Mouse (Mus musculus) hindbrain, embryonic 13.5 days (tissue): Measurements from ENCODE around the gene Foxd3. TPM values are rescaled to one million over a fixed set of nuclear protein-coding genes. Genes with fewer than 3 reads are reported as not detected.
A peak's percentile ranks its signal among the peaks of the same experiment; 100 is the strongest.

ENCODE experiments used
- ATAC-seq: fragments of 200-750 bp; cut with Nextera tagmentation; 2 replicates; pipeline ENCODE4 v1.8.0; 2017; ENCODE audit warnings: moderate TSS enrichment; ENCODE audit not compliant: low FRiP score
- H3K27ac ChIP-seq: fragments of 300-500 bp; sonication (generic); 2 replicates; pipeline ENCODE4 v1.5.1; 2015; ENCODE audit warnings: inconsistent platforms, mild to moderate bottlenecking, moderate library complexity
- H3K27me3 ChIP-seq: fragments of 300-500 bp; sonication (generic); 2 replicates; pipeline ENCODE4 v1.6.1; 2015; ENCODE audit warnings: mild to moderate bottlenecking, inconsistent platforms
- H3K36me3 ChIP-seq: fragments of 300-500 bp; sonication (generic); 2 replicates; pipeline ENCODE4 v1.6.1; 2015; ENCODE audit warnings: mild to moderate bottlenecking, inconsistent platforms
- H3K4me1 ChIP-seq: fragments of 300-500 bp; sonication (generic); replicated peaks from 2 replicates; pipeline ENCODE4 v1.6.1; 2015; ENCODE audit warnings: inconsistent platforms
- H3K4me2 ChIP-seq: fragments of 300-500 bp; sonication (generic); 2 replicates; pipeline ENCODE4 v1.6.1; 2015; ENCODE audit warnings: inconsistent platforms, mild to moderate bottlenecking, moderate library complexity
- H3K4me3 ChIP-seq: fragments of 300-500 bp; sonication (generic); 2 replicates; pipeline ENCODE4 v1.5.1; 2015; ENCODE audit warnings: mild to moderate bottlenecking, inconsistent platforms
- H3K9ac ChIP-seq: fragments of 300-500 bp; sonication (generic); 2 replicates; pipeline ENCODE4 v1.6.1; 2015; ENCODE audit warnings: mild to moderate bottlenecking, inconsistent platforms
- H3K9me3 ChIP-seq: fragments of 300-500 bp; sonication (generic); 2 replicates; pipeline ENCODE4 v1.6.1; 2016; ENCODE audit warnings: inconsistent platforms
- whole genome bisulfite sequencing: fragments of 180-500 bp; shearing (Covaris S2); methylation state at CpG from one replicate; pipeline ENCODE4 v1.1.7; 2015; 5-methylcytosine and 5-hydroxymethylcytosine counted together
- polyA plus RNA-seq: library from polyadenylated mRNA; unstranded; fragments of >200 nt; fragmentation: Nextera tagmentation; extraction: Ambion mirVana; gene quantifications from 2 replicates; pipeline ENCODE4 v1.2.1, GENCODE M21; 2015

Foxd3 gene
- polyA plus RNA-seq, 1 experiment from 2014 or later: 2.2 TPM

DNA sequence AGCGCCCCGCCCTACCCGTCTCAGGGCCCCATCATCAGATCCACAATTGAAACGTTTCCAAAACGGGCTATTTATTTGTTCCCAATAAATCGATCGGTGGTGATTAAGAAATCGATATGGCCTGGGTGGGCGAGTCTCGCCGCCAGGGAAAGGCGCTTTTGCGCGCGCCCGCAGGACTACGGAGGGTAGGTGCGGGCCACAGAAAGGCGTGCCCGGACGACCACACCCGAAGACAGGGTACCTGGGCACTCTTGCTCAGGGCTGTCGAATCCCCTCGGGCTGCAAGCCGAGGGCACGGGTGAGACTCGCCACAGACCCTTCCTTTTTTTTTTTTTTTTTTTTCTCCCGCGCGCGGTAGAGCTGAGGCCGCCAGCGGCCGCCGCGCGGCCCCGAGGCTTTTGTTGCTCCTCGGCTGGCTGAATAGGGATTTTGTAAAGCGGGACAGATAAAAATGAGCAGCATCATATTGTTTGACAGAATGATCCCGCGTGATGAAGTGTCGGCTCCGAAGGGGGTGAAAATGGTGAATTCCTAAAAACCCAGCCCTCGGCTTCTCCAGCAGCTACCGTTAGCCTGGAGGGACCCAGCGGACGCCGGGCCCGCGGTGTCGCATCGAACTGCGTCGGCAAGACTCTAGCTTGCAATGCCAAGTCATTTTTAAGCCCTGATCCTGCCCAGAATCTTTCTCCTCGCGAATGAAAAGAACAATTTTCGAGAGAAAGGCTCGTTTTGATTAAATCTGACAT, 5.0 kb upstream of the Foxd3 start:
- ATAC-seq: no peak
- H3K27me3 ChIP-seq: peaks cover 98% of the 10 kb centered on the region
- 1% methylated on average over 59 of the region's 59 CpGs for WGBS
- peaks cover 22% of the 10 kb centered on the region for H3K4me1 ChIP-seq
- H3K4me2 ChIP-seq: peak overlapping the region; percentile 47
- H3K27ac ChIP-seq: peak overlapping the region; percentile 60
- no peaks in the 10 kb centered on the region for H3K36me3 ChIP-seq
- H3K4me3 ChIP-seq: peak overlapping the region; percentile 26
- H3K9ac ChIP-seq: peak overlapping the region; percentile 58; the same call in 1 of the 2 replicates
- H3K9me3 ChIP-seq: no peaks in the 10 kb centered on the region

DNA sequence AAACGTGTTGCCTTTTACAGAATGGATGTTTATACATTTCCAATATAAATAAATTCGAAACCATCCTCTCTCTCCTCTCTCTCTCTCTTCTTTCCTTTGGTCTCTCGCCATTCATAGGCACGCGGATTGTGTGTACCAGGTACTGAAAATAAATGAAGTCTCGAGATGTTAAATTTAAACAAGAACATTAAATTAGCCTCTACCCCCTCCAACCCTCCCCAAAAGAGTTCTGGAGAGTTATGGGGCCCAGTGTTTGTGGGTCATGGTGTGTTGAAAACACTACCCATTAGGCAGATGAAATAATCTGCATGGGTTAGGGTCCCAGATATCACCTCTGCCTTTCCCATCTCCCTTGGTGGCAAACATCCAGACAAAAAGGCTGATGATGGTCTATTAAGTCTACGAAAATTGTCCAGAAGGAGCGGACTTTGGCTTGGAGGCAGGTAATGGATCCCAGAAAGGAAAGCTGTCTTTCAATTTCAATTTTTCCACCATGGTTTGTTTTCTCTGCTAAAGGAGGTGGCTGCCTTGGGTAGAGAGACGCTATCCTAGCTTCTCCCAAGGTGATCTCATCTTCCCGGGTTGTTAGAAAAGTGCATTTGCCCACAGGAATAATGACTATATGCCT, 4.2 kb upstream of the Foxd3 start:
- Histone ChIP-seq H3K9me3 (no peaks in the 10 kb centered on the region), H3K4me1 (peaks cover 27% of the 10 kb centered on the region), H3K4me2 (peak overlapping the region; percentile 47), H3K27me3 (peaks cover 98% of the 10 kb centered on the region), H3K36me3 (no peaks in the 10 kb centered on the region), H3K4me3 (peak overlapping the region; percentile 24), H3K27ac (peak overlapping the region; percentile 44), H3K9ac (no peak overlapping the region)
- 15% methylated on average over 10 of the region's 10 CpGs for WGBS
- ATAC-seq: no peak

DNA sequence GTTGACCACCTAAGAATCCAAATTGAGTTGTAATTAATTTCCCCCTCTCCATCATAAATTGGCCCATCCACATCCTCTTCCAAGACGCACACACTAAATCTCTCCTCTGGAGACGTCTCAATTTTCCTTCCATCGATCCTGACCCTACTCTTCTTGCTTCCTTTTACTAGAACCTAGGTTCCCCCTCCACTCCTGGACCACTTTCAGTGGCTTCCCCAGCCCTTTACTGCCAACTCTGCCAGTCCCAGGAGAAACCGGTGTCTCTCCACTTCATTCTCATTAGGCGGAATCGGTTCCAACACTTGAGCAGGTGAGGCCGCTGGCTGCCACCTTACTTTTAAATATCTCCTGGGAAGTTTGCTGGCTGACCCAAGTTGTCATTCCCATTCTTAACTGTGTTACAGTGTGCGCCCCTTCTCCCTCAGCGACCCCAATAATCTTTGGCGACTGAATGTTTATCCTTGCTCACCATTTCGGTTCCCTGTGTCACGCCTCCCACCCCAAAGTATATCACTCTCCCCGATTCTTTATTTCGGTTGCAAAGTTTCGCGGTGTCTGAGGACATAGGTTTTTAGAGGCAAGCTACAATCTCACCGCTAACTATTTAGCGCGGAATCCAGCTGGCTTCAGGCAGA, 3.4 kb upstream of the Foxd3 start:
- Histone ChIP-seq H3K27me3 (peaks cover 98% of the 10 kb centered on the region), H3K4me3 (peak overlapping the region; percentile 24), H3K27ac (peak overlapping the region; percentile 44), H3K9ac (peak overlapping the region; percentile 51; the same call in 1 of the 2 replicates), H3K36me3 (no peaks in the 10 kb centered on the region), H3K9me3 (no peaks in the 10 kb centered on the region), H3K4me2 (peak overlapping the region; percentile 47), H3K4me1 (peaks cover 35% of the 10 kb centered on the region)
- 1% methylated on average over 19 of the region's 19 CpGs for WGBS
- no peak for ATAC-seq

DNA sequence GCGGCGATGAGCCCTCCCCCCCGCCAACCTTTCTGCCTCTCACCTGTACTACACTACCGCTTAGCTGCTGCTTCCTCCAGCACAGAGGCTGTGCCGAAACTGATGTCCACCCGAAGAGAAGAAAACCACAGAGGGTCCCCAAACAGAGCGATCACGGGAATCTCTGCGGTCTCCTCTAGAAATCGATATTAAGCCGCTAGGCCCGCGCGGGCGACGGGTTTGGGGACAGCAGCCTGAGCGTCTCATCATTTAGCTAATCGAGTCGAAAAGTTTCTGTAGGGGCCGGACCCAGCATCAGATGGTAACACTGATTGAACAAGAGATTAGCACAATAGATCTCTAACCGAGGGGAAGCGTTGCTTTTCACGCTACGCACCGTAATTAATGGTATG, 2.9 kb upstream of the Foxd3 start:
- H3K4me3 ChIP-seq: peak overlapping the region; percentile 24
- H3K4me2 ChIP-seq: peak overlapping the region; percentile 47

DNA sequence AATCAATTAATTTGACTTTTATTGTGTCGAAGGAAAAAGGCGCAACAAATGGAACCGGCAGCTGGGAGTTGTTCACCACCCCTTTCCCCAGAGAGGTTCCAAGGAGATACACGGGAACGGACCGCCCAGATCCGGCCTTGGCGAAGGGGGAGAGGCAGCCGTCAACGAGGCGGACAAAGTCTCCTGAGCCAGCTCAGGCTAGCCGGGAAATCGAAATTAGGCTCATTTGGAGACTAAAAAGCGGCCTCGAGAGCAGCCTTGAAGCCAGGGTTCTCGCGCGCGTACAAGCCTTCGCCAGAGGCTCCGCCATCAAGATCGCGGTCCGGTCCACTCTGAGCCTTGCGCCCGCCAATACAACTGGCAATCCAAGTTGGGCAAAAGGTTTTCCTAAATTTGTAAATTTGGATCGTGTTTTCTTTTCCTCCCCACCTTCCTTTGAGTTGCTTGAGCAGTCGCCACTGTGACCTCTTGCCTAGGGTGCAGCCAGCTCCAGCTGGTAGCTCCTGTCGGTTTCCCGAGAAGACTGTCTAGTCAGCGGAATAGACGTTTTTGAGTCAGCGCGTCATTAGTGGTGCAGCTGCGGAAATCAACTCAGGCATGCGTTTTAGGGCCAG, 2.4 kb upstream of the Foxd3 start:
- Histone ChIP-seq H3K4me3 (peak overlapping the region; percentile 24), H3K4me2 (peak overlapping the region; percentile 47)

More for the DNA sequence above, 2.9 kb upstream of the Foxd3 start:
- Histone ChIP-seq H3K36me3 (no peaks in the 10 kb centered on the region), H3K27ac (peak overlapping the region; percentile 44), H3K4me1 (peaks cover 38% of the 10 kb centered on the region), H3K9me3 (no peaks in the 10 kb centered on the region), H3K9ac (peak overlapping the region; percentile 51; the same call in 1 of the 2 replicates), H3K27me3 (peaks cover 98% of the 10 kb centered on the region)
- no peak for ATAC-seq
- WGBS: under 1% methylated on average over 25 of the region's 25 CpGs

DNA sequence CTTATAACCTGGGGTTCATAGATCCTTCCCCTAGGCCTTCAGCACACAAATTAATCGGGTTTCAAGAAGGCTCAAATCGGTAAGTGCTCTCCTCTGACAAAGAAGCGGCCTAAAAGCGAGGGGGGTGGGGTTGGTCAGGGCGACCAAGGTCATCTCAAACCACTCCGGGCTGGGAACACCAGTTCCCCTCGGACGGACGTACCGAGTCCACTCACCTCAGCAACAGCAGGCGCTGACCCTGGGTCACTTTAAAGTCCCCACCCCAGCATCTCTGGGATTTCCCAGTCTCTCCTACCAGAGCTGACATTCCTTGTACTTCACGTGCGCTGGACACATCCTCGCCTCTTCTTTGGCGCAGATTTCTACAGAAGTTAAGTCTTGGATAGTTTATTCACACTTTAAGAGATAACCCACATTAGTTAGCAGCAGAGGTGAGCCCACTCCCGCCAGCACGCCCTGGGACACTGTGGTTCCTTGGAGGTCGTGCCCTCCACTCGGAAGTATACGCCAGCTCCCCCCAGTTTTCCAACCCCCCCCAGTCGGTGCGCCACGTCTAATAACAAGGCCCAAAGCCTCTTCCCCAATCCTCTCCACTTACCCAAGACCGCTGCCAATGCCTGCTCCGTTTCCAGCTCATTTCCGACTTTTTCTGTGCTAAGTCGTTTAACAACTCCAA, 1.3 kb upstream of the Foxd3 start:
- H3K27me3 ChIP-seq: peaks cover 86% of the 10 kb centered on the region

More for the DNA sequence above, 2.4 kb upstream of the Foxd3 start:
- H3K27ac ChIP-seq: peak overlapping the region; percentile 44
- H3K9ac ChIP-seq: peak overlapping the region; percentile 51; the same call in 1 of the 2 replicates
- H3K4me1 ChIP-seq: peaks cover 38% of the 10 kb centered on the region
- H3K36me3 ChIP-seq: no peaks in the 10 kb centered on the region
- whole genome bisulfite sequencing: under 1% methylated on average over 36 of the region's 36 CpGs
- no peaks in the 10 kb centered on the region for H3K9me3 ChIP-seq
- no peak for ATAC-seq
- peaks cover 94% of the 10 kb centered on the region for H3K27me3 ChIP-seq

DNA sequence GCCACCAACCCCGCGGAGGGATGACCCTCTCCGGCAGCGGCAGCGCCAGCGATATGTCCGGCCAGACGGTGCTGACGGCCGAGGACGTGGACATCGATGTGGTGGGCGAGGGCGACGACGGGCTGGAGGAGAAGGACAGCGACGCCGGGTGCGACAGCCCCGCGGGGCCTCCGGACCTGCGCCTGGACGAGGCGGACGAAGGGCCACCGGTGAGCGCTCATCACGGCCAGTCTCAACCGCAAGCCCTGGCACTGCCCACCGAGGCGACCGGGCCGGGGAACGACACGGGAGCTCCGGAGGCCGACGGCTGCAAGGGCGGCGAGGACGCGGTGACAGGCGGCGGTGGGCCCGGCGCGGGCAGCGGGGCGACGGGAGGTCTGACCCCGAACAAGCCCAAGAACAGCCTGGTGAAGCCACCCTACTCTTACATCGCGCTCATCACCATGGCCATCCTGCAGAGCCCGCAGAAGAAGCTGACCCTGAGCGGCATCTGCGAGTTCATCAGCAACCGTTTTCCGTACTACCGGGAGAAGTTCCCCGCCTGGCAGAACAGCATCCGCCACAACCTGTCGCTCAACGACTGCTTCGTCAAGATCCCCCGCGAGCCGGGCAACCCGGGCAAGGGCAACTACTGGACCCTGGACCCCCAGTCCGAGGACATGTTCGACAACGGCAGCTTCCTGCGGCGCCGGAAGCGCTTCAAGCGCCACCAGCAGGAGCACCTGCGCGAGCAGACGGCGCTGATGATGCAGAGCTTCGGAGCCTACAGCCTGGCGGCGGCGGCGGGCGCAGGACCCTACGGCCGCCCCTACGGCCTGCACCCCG, 718 bp downstream of the Foxd3 start:
- Histone ChIP-seq H3K9me3 (no peaks in the 10 kb centered on the region), H3K27me3 (peaks cover 84% of the 10 kb centered on the region), H3K4me1 (peaks cover 28% of the 10 kb centered on the region), H3K9ac (peak overlapping the region; percentile 68), H3K4me2 (peak overlapping the region; percentile 40), H3K4me3 (peak overlapping the region; percentile 38), H3K27ac (peak overlapping the region; percentile 85), H3K36me3 (no peaks in the 10 kb centered on the region)
- ATAC-seq: no peak
- under 1% methylated on average over 68 of the region's 92 CpGs for WGBS

More for the DNA sequence above, 1.3 kb upstream of the Foxd3 start:
- Histone ChIP-seq H3K9me3 (no peaks in the 10 kb centered on the region), H3K36me3 (no peaks in the 10 kb centered on the region), H3K9ac (no peak overlapping the region; the same call in 1 of the 2 replicates), H3K4me2 (peak overlapping the region; percentile 47; the same call in 1 of the 2 replicates), H3K4me1 (peaks cover 38% of the 10 kb centered on the region), H3K4me3 (peak overlapping the region; percentile 24), H3K27ac (peak overlapping the region; percentile 44; the same call in 1 of the 2 replicates)
- 1% methylated on average over 27 of the region's 27 CpGs for WGBS
- no peak for ATAC-seq

DNA sequence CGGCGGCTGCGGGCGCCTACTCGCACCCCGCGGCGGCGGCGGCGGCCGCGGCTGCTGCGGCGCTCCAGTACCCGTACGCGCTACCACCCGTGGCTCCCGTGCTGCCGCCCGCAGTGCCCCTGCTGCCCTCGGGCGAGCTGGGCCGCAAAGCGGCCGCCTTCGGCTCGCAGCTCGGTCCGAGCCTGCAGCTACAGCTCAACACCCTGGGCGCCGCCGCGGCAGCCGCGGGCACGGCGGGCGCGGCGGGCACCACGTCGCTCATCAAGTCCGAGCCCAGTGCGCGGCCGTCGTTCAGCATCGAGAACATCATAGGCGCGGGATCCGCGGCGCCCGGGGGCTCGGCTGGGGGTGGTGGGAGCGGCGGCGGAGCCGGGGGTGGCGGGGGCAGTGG, 1.3 kb downstream of the Foxd3 start:
- H3K9me3 ChIP-seq: no peaks in the 10 kb centered on the region
- H3K27ac ChIP-seq: peak overlapping the region; percentile 85
- peaks cover 28% of the 10 kb centered on the region for H3K4me1 ChIP-seq
- peak overlapping the region; percentile 38 for H3K4me3 ChIP-seq
- no peak for ATAC-seq
- H3K36me3 ChIP-seq: no peaks in the 10 kb centered on the region
- peak overlapping the region; percentile 40 for H3K4me2 ChIP-seq
- peak overlapping the region; percentile 68 for H3K9ac ChIP-seq
- WGBS: under 1% methylated on average over 36 of the region's 62 CpGs
- peaks cover 83% of the 10 kb centered on the region for H3K27me3 ChIP-seq

DNA sequence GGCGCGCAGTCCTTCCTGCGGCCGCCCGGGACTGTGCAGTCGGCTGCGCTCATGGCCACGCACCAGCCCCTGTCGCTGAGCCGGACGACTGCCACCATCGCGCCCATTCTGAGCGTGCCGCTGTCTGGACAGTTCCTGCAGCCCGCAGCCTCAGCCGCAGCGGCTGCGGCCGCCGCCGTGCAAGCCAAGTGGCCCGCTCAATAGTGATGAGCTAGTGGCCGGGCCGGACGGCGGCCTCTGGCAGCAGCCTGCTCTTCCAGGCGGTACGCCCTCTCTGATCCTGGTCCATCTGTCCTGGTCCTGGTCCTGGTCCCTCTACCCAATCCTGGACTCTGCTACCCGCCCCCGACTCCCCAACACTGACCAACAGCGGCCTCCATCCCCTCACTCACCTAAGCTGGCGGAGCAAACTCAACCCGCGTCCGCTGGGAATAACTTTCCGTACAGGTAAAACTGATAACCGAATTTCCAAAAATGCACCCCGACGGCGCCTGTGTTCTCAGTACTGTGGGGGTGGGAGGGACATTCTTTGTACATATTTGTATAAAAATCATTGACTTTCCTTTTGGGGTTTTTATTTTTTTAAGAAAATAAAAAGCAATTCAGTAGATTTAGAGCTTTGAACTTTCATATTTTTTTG, 1.9 kb downstream of the Foxd3 start:
- peak overlapping the region; percentile 68 for H3K9ac ChIP-seq
- H3K4me1 ChIP-seq: peaks cover 28% of the 10 kb centered on the region
- ATAC-seq: 0 out of 2 replicates have a peak, but pooled peaks have one; percentile 21
- under 1% methylated on average over 40 of the region's 41 CpGs for WGBS
- no peaks in the 10 kb centered on the region for H3K36me3 ChIP-seq
- H3K9me3 ChIP-seq: no peaks in the 10 kb centered on the region
- H3K4me3 ChIP-seq: peak overlapping the region; percentile 38
- peak overlapping the region; percentile 40 for H3K4me2 ChIP-seq
- H3K27ac ChIP-seq: peak overlapping the region; percentile 85
- H3K27me3 ChIP-seq: peaks cover 83% of the 10 kb centered on the region

DNA sequence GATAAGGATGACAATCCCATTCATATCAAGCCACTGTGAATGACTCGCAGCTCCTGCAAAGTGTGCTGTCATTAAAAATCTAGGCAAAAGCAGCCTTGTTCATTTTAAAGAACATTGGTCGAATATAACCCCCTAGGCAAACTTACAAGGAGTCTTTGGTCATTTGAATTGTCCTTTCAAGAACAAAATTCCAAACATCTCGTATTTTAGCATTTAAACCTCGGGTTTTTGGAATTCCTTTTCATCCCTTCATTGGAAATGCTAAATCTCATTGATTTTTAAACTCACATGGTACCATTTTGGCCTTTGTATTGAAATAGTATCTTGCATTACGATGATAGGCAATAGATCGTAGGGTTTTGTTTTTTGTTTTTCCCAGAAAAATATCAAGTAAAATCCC, 2.8 kb downstream of the Foxd3 start:
- no peak overlapping the region for H3K9ac ChIP-seq
- H3K36me3 ChIP-seq: no peaks in the 10 kb centered on the region
- peaks cover 83% of the 10 kb centered on the region for H3K27me3 ChIP-seq
- peaks cover 28% of the 10 kb centered on the region for H3K4me1 ChIP-seq
- 17% methylated on average over 6 of the region's 6 CpGs for WGBS
- peak overlapping the region; percentile 24 for H3K4me3 ChIP-seq
- no peak overlapping the region for H3K27ac ChIP-seq
- peak overlapping the region; percentile 36; the same call in 1 of the 2 replicates for H3K4me2 ChIP-seq
- ATAC-seq: no peak
- no peaks in the 10 kb centered on the region for H3K9me3 ChIP-seq
